8 mouse cellular contexts compared by ENCODE assay signal in genomic region chr9:96705576-96706285, GRCm38 (mm10). TPM values are rescaled to one million over a fixed set of nuclear protein-coding genes. Genes with fewer than 3 reads are reported as not detected.
DNase-seq lines count a peak whose midpoint lies in the region; ATAC-seq and TF ChIP-seq lines count a peak whose summit lies in the region.

No protein-coding gene starts in this region.

- 21% methylated on average over 11 of the region's 11 CpGs for WGBS in intestine, embryonic 15.5 days
- 23% methylated on average over 11 of the region's 11 CpGs for WGBS in liver, postnatal 0 days (ENCODE audit: insufficient replicate concordance)

- no peak overlapping the region for H3K9ac ChIP-seq in intestine, embryonic 15.5 days
- H3K9ac ChIP-seq in liver, postnatal 0 days (replicated peaks) = peak overlapping the region; percentile 49

- DNase-seq in cerebellum, adult 11-12 months = peak; percentile 62
- DNase-seq in cerebellum, postnatal 4 days (ENCODE audit: low spot score in 2 of 2) = no peak
- DNase-seq in embryo, embryonic 10 days (ENCODE audit: low spot score) = peak; percentile 88
- peak; percentile 77 for DNase-seq in liver, postnatal 0 days
- DNase-seq in yolk sac, embryonic 10.5 days (ENCODE audit: low spot score) = peak; percentile 95

- peaks cover 14% of the 10 kb centered on the region; the same call in 1 of the 2 replicates for H3K4me1 ChIP-seq in intestine, embryonic 15.5 days (replicated peaks)
- H3K4me1 ChIP-seq in liver, postnatal 0 days (ENCODE audit: insufficient read depth) = peaks cover 18% of the 10 kb centered on the region

- ATAC-seq in granulocyte monocyte progenitor cell, adult 5-6 weeks (replicated peaks; ENCODE audit: poor library complexity, severe bottlenecking) = peak; percentile 43; the same call in 1 of the 2 replicates
- ATAC-seq in intestine, embryonic 15.5 days = peak; percentile 91
- ATAC-seq in liver, postnatal 0 days = peak; percentile 97
- peak; percentile 31; the same call in 1 of the 2 replicates for ATAC-seq in neutrophil, adult 5-6 weeks (ENCODE audit: extremely low read depth, insufficient number of reproducible peaks, low FRiP score, poor library complexity, severe bottlenecking)

- H3K36me3 ChIP-seq in intestine, embryonic 15.5 days = 0 out of 2 replicates have a peak, but pooled peaks cover 3% of the 10 kb centered on the region
- no peaks in the 10 kb centered on the region for H3K36me3 ChIP-seq in liver, postnatal 0 days (replicated peaks; ENCODE audit: insufficient read depth, low read length)

- no peak overlapping the region for H3K4me2 ChIP-seq in intestine, embryonic 15.5 days (replicated peaks)
- H3K4me2 ChIP-seq in liver, postnatal 0 days (ENCODE audit: low read depth, low read length) = peak overlapping the region; percentile 33

- H3K27ac ChIP-seq in intestine, embryonic 15.5 days = peak overlapping the region; percentile 61
- H3K27ac ChIP-seq in liver, postnatal 0 days (ENCODE audit: low read depth) = peak overlapping the region; percentile 85

- TF ChIP-seq CTCF in liver, postnatal 0 days (IDR thresholded peaks at IDR 0.05; ENCODE audit: low read depth) = no peak

- no peaks in the 10 kb centered on the region for H3K27me3 ChIP-seq in intestine, embryonic 15.5 days (replicated peaks)
- H3K27me3 ChIP-seq in liver, postnatal 0 days (ENCODE audit: insufficient read depth, low read length) = no peaks in the 10 kb centered on the region

- H3K4me3 ChIP-seq in intestine, embryonic 15.5 days (replicated peaks) = no peak overlapping the region
- H3K4me3 ChIP-seq in liver, postnatal 0 days (ENCODE audit: low read depth, low read length) = no peak overlapping the region

- no peaks in the 10 kb centered on the region for H3K9me3 ChIP-seq in intestine, embryonic 15.5 days
- H3K9me3 ChIP-seq in liver, postnatal 0 days (ENCODE audit: low read length) = no peaks in the 10 kb centered on the region

- peak; percentile 51 for TF ChIP-seq EP300 in liver, postnatal 0 days (IDR thresholded peaks at IDR 0.05; ENCODE audit: low read depth)

RNA-seq across cellular contexts. Expression of gene Zbtb38, which starts 46.9 kb away (rescaled TPM):
- total RNA-seq in granulocyte monocyte progenitor cell, adult 5-6 weeks (2014; fragmentation: Nextera tagmentation) = 15.9 and 19.1 TPM in 2 replicates
- total RNA-seq in granulocyte monocyte progenitor cell, adult 5-6 weeks (2017) = 28.0 and 29.0 TPM in 2 replicates
- 22.5 and 22.9 TPM in 2 replicates for polyA plus RNA-seq in intestine, embryonic 15.5 days (2015; fragmentation: Nextera tagmentation; extraction: Ambion mirVana)
- 6.0 and 7.5 TPM in 2 replicates for polyA plus RNA-seq in liver, postnatal 0 days (2015; fragmentation: Nextera tagmentation; extraction: Ambion mirVana)
- 31.0 and 31.3 TPM in 2 replicates for total RNA-seq in neutrophil, adult 5-6 weeks (2017)

Comparison
In these comparisons a context has a peak if more than half of its experiments do, and no peak if none do; other contexts are left out.
1. DNase-seq: peak in cerebellum, adult 11-12 months (single experiment), embryo, embryonic 10 days (single experiment), liver, postnatal 0 days (single experiment) and yolk sac, embryonic 10.5 days (single experiment); none in cerebellum, postnatal 4 days (0 of 2).
2. ATAC-seq: peak in every context shown above with its lines; median percentile 97 in liver, postnatal 0 days; 91 in intestine, embryonic 15.5 days; 43 in granulocyte monocyte progenitor cell, adult 5-6 weeks; 31 in neutrophil, adult 5-6 weeks.